Mouse (Mus musculus): ENCODE data around the gene Tmem200a. TPM values are rescaled to one million over a fixed set of nuclear protein-coding genes. Genes with fewer than 3 reads are reported as not detected.
"Not testable (repeated sequence)": the region's sequence is repeated elsewhere in the genome, so short reads cannot be mapped to it uniquely, and the experiment has no call there.

Gene Tmem200a
- polyA plus RNA-seq, 1 experiment = 11.9 TPM

- TF ChIP-seq CTCF (IDR thresholded peaks at IDR 0.05; ENCODE audit: insufficient read depth, low read length) (no peak), POLR2A (IDR thresholded peaks at IDR 0.05; ENCODE audit: borderline replicate concordance, extremely low read depth, low read depth, low read length) (no peak)
- WGBS = 36% methylated on average over 6 of the region's 6 CpGs
- DNase-seq = no peak
- Histone ChIP-seq H3K4me1 (ENCODE audit: control insufficient read depth, insufficient read depth, low read length) (no peaks in the 10 kb centered on the region), H3K4me3 (replicated peaks; ENCODE audit: extremely low read depth, low read depth, low read length) (no peak overlapping the region)
These were observed 168.6 kb downstream of the Tmem200a start for GRCm38 (mm10) chr10:25910270-25910669.

- 54% methylated on average over 10 of the region's 10 CpGs for WGBS
- no peaks in the 10 kb centered on the region for H3K4me1 ChIP-seq (ENCODE audit: control insufficient read depth, insufficient read depth, low read length)
- TF ChIP-seq POLR2A (IDR thresholded peaks at IDR 0.05; ENCODE audit: borderline replicate concordance, extremely low read depth, low read depth, low read length) = no peak
- no peak for TF ChIP-seq CTCF (IDR thresholded peaks at IDR 0.05; ENCODE audit: insufficient read depth, low read length)
- H3K4me3 ChIP-seq (replicated peaks; ENCODE audit: extremely low read depth, low read depth, low read length) = no peak overlapping the region
- no peak for DNase-seq
These were observed 170.5 kb downstream of the Tmem200a start for GRCm38 (mm10) chr10:25908027-25909012.

- not testable (repeated sequence) for H3K4me3 ChIP-seq (replicated peaks; ENCODE audit: extremely low read depth, low read depth, low read length); H3K4me1 ChIP-seq (ENCODE audit: control insufficient read depth, insufficient read depth, low read length); DNase-seq
- 82% methylated on average over 5 of the region's 5 CpGs for WGBS
These were observed 184.7 kb downstream of the Tmem200a start for GRCm38 (mm10) chr10:25894126-25894525.

- WGBS = 40% methylated on average over 6 of the region's 6 CpGs
- Histone ChIP-seq H3K4me1 (ENCODE audit: control insufficient read depth, insufficient read depth, low read length) (no peaks in the 10 kb centered on the region), H3K4me3 (replicated peaks; ENCODE audit: extremely low read depth, low read depth, low read length) (no peak overlapping the region)
- no peak for TF ChIP-seq POLR2A (IDR thresholded peaks at IDR 0.05; ENCODE audit: borderline replicate concordance, extremely low read depth, low read depth, low read length)
- no peak for TF ChIP-seq CTCF (IDR thresholded peaks at IDR 0.05; ENCODE audit: insufficient read depth, low read length)
- no peak for DNase-seq
These were observed 191.6 kb downstream of the Tmem200a start for GRCm38 (mm10) chr10:25887225-25887624.

GRCm38 (mm10) chr10:25884512-25884911 lies 194.3 kb downstream of the Tmem200a start:
- no peak for DNase-seq
- WGBS = 96% methylated on average over 2 of the region's 2 CpGs
- no peak for TF ChIP-seq CTCF (IDR thresholded peaks at IDR 0.05; ENCODE audit: insufficient read depth, low read length)
- no peak for TF ChIP-seq POLR2A (IDR thresholded peaks at IDR 0.05; ENCODE audit: borderline replicate concordance, extremely low read depth, low read depth, low read length)
- Histone ChIP-seq H3K4me3 (replicated peaks; ENCODE audit: extremely low read depth, low read depth, low read length) (no peak overlapping the region), H3K4me1 (ENCODE audit: control insufficient read depth, insufficient read depth, low read length) (no peaks in the 10 kb centered on the region)

GRCm38 (mm10) chr10:25877731-25878130 lies 201.1 kb downstream of the Tmem200a start:
- TF ChIP-seq CTCF (IDR thresholded peaks at IDR 0.05; ENCODE audit: insufficient read depth, low read length) = no peak
- no peak for TF ChIP-seq POLR2A (IDR thresholded peaks at IDR 0.05; ENCODE audit: borderline replicate concordance, extremely low read depth, low read depth, low read length)
- Histone ChIP-seq H3K4me1 (ENCODE audit: control insufficient read depth, insufficient read depth, low read length) (no peaks in the 10 kb centered on the region), H3K4me3 (replicated peaks; ENCODE audit: extremely low read depth, low read depth, low read length) (no peak overlapping the region)
- 77% methylated on average over 2 of the region's 2 CpGs for WGBS
- no peak for DNase-seq

GRCm38 (mm10) chr10:25876809-25877208 lies 202.0 kb downstream of the Tmem200a start:
- no peak for TF ChIP-seq CTCF (IDR thresholded peaks at IDR 0.05; ENCODE audit: insufficient read depth, low read length)
- DNase-seq = no peak
- 60% methylated on average over 3 of the region's 3 CpGs for WGBS
- Histone ChIP-seq H3K4me3 (replicated peaks; ENCODE audit: extremely low read depth, low read depth, low read length) (no peak overlapping the region), H3K4me1 (ENCODE audit: control insufficient read depth, insufficient read depth, low read length) (no peaks in the 10 kb centered on the region)

- TF ChIP-seq POLR2A (IDR thresholded peaks at IDR 0.05; ENCODE audit: borderline replicate concordance, extremely low read depth, low read depth, low read length) = no peak
- no peak for TF ChIP-seq CTCF (IDR thresholded peaks at IDR 0.05; ENCODE audit: insufficient read depth, low read length)
- DNase-seq = no peak
- Histone ChIP-seq H3K4me3 (replicated peaks; ENCODE audit: extremely low read depth, low read depth, low read length) (no peak overlapping the region), H3K4me1 (ENCODE audit: control insufficient read depth, insufficient read depth, low read length) (no peaks in the 10 kb centered on the region)
- WGBS = 77% methylated on average over 6 of the region's 6 CpGs
These were observed 210.1 kb downstream of the Tmem200a start for GRCm38 (mm10) chr10:25868739-25869138.

Other genes starting within 250 kb of the Tmem200a start
- 0.19 TPM in 1 of 2 replicates, not detected in the other for gene Gm9767, start 797 bp downstream of the Tmem200a start, polyA plus RNA-seq (2012; rRNA removed)
- 0.32 and 0.44 TPM in 2 replicates for gene Samd3, start 150.7 kb upstream of the Tmem200a start, polyA plus RNA-seq (2012; rRNA removed)

Data from lung, adult 2 months (tissue).